Mouse (Mus musculus) B cell, adult 2 months (primary cell): ENCODE data around the gene Ankrd27.
A peak's percentile ranks its signal among the peaks of the same experiment; 100 is the strongest.

ENCODE experiments used
- DNase-seq, 2 experiments: peaks; one replicate each; pipeline ENCODE4 v3.0.0; 2022

Gene Ankrd27

DNA sequence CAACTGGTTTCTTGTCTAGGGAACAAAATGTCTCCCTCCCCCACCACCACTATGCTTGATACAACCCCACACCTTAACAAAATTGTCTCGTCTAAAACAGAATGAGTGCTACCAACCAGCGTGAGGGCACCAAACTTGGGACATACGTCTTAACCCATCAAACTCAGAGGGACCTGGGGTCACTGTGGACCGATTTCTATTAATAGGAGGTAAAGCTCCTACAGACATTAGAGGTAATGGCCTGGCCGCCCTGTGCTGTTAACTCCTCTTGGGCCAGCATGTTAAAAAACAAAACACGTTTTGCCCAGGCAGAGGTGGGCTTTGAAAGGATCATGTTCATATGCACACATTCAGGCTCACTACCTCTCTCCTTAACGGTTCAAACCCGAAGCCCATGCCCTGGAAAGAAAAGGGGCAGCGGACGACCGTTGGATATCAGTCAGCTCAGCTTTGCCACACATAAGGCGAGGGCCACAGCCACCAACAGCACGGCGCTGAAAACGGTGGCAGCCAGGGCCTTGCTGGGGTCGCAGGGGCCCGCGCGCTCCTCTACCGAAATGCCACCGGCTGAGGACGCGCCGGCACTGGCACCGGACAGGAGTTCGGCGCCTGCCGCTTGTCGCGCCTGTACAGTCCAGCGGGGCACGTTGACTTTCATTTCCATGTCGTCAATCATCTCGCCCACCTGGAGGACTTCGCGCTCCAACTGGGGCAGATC is 1.8 kb upstream of the Ankrd27 start:
- peak; percentile 6 to 40 for DNase-seq

DNA sequence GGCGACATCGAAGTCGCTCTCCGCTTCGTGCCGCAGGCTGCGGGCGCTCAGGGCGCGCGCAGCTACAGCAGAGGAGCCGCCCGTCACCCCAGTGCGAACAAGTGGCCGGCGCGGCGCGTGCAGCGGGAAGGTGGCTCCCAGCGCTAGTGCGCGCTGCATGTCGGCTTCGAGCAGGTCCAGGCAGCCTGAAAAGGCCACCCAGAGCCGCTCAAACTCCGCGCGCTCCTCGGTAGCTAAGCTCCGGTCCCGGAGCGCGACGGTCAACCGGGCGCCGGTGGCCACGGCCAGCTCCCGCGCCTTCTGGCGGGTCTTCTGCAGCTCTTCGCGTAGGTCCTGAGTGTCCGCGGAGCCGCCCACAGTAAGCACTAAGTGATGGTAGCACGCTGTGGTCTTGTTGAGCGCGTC is 1.3 kb upstream of the Ankrd27 start:
- peak in 1 of 2 experiments; percentile 54 for DNase-seq

DNA sequence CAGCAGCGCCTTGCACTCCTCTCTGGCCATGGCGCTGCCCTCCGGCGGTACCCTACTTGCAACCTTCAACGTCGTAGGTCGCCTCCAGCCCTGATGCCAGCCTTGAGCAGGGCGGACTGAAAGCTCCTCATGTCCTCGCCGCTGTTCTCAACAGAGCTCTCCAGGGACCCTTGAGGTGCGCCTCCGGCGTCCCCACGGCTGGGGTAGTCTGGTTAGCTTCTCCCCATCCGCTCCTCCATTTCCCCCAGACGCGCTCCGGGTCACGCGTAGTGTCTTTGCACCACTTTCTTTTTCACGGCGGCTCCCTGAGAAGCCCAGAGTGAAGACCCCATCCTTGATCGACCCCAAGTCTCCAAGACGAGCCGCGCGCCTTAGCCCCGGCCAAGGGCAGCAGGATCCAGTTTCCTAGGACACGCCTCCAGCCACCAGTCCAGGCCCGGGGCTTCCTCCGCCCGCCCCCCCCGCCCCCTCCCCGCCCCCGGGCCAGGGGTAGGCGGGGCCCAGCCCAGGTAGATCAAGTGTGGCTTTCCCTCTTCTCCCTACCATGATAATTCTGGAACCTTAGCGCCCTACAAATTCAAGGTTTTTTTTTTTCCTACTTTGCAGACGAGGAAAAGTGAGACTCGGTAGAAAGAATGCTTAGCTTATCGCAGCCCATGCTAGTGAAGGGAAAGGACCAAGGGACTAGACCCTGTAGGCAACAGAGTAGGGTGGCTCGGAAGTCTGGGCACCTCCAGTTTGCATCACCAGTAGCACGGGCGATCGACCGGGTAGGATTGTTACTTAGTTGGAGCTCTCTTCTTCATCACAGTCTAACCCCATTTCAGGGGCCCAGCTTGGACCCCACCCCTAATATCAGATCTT is 621 bp upstream of the Ankrd27 start, which contains the start of gene Rgs9bp:
Gene Rgs9bp, minus strand, starts transcription at position 392 of the 864 bp plus-strand sequence.
- peak; percentile 46 to 55 for DNase-seq

DNA sequence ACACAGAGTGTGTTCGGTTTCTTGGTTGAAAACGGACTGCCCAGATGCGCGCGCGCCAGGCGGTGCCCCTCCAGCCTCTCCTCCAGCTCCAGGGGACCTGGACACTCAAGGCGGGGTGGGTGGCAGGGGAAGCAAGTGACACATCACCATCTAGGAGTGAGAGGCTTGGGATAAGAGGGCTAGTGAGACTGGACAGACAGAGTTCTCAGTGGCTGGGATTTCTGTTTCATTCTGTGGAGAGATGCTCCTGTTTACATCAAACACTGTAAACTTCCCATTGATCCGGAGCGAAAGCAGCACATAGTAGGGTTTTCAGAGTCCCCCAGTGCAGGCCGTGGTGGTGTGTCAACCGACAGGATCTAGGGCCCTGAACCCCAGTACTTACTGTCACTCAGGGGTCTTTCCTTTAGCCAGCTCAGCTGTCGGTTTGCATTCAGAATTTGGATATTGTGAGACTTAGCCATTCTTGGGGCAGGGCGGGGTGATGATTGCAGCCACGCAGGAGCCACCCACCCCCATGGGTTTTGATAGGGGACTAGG is 932 bp downstream of the Ankrd27 start:
- no peak for DNase-seq

DNA sequence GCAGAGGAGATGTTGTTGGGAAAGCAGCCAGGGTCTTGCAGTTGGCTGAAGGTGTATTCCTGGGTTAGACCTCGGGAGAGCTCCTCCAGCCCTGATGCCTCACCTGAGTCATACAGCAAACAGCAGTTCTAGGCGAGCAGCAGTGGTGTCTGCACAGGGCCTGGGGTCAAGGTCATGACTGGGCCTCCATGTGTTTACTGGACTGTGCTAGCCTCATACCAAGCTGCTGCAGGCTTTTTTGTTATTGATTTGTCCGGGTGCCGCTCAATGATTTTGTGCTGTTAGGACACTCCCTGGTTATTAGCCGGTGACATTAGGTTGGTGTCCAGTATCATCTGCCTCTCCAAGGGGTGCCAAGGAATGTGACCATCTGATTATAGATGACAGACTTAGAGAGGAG is 1.7 kb downstream of the Ankrd27 start:
- no peak for DNase-seq

DNA sequence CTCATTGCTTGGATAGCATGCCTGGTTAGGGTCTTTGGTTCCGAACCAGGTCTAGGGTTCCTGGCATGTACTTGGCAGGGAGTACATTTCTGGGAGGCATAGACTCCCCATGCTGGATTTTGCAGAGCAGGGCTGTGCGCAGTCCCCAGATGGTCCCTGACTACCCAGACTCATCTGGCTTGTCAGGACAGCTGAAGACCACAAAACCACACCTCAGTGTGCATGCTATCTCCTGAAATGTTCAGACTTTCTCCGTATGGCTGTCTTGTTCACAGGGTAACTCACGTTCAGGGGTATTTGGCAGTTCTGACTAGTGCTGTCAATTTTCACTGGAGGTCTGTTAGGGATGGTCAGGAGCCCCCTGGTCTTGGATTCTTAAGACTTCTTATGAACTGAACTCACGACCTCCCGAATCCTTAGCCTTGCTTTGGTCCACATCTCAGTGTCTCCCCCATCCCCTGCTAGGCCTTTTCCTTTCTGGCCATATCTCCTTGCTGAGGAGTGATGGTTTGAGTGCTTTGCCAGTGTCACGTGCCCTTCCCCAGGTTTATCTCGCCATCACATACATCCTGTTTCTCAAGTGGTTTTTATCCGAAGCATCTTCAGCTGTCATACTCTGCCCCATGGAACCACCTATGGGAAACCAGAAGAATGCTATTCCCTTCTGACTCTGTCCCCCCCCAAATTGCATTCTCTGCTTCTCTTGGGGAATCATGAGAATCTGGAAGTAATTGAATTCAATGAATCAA is 2.8 kb downstream of the Ankrd27 start:
- DNase-seq = no peak

DNA sequence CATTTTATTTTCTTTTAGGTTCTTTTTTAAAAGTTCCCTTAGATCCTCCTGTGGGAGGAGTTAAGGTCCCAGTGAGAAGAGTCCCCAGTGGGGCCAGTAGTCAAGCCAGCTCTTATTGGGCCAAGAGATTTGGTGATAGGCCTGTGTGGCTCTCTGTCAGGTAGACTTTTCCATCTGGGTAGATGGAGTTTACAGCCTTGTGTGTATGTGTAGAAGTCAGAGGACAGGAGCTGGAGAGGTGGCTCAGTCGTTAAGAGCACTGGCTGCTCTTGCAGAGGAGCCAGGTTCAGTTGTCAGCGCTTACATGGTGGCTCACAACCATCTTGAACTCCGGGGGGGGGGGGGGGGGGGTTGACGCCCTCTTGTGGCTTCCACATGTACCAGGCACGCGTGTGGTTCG is 3.4 kb downstream of the Ankrd27 start:
- DNase-seq = no peak

DNA sequence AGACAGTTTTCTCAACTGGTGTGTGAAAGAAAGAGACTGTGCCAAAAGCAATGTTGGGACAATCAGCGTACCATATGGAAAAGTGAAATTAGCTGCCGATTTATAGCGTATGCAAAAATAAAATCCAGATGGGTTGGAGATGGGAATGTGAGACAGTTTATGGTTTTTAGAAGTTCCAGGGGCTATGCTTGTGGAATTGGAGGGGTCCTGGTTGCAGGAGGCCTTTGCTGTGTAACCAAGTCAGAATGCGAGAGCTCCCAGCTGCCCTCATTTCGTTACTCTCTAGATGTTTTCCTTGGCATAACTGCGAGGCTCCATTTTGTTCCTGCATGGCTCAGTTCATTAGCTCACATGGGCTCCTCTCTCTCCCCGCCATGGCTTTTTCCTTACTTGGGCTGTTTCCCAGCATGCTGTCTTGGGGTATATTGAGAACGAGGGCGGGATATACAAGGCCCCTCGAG is 4.7 kb downstream of the Ankrd27 start:
- no peak for DNase-seq

DNA sequence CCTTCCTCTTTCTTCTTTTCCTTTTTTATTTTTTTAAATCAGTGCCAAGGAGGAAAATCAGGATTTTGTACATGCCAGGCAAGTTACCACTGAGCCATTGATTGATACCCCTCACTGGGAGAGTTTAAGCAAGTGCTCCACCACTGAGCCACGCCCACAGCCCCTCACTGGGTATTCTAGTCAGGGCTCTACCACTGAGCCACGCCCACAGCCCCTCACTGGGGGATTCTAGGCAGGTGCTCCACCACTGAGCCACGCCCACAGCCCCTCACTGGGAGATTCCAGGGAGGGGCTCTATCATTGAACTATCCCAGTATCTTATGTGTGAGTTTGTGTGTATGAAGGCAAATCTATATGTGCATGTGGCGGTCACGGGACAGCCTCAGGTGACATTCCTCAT is 8.3 kb downstream of the Ankrd27 start:
- DNase-seq = no peak

DNA sequence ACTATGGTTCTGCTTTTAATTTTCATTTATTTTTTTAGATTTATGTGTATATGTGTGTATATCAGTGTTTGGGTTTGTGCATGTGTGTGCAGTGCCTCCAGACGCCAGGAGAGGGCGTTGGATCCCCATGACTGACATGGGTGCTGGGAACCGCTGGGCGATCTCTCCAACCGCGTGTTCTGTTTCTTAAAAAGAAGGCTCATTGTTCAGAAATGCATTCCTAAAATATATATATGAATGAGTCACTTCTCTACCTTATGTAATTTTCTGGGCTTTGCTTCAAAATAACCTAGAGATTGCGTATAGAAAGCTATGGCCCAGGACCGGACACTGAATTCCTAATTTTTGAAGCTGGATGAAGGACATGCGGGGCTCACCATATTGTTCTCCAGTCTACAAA is 13.4 kb downstream of the Ankrd27 start:
- DNase-seq = no peak

DNA sequence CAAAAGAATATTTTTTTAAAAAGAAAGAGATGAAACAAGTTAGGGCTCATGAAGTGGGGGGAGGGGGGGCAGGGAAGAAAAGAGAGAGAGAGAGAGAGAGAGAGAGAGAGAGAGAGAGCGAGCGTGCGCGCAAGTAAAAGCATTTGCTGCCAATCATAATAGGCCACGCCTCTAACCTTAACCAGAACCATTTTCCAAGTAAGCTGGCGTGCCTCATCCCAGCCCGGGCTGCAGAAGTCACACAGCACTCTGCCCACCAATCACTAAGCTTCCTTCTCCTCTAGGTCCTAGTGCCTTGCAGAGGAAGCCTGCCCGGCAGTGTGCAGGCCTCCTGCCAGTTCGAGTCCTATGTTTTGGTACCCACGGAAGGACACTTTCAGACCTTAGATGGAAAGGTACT is 14.0 kb downstream of the Ankrd27 start:
- DNase-seq = no peak

DNA sequence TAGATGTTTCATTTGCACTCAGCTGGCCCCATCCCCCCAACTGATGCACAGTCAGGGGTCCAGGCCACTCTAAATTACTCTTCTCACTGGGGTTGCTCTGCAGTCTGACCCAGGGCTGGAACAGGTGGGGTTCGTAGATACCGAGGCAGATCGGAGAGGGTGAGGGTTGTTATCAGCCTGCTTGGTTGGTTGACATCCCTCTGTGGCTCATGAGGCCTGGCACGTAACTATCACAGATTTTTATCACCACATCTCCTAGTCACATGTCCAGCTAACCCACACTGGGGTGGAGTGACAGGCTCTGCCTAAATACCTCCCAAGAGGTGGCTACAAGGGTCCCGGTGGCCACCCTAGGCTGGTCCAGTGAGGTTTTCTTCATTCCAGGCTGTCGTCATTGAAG is 15.1 kb downstream of the Ankrd27 start:
- DNase-seq = no peak

DNA sequence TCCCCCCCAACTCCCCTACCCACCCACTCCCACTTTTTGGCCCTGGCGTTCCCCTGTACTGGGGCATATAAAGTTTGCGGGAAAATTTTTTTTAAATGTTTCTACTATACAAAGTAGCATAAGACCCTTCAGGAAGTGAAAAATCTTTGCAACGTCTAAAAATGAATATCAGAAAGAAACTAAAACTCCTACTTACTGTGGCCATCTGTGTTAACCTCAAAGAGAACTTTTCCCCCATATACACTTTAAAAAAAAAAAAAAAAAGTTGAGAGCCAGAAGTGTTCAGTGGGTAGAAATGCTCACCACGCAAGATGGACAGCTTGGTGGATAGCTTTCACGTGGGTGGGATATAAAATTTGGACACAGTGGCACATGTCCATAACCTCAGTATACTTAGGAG is 16.7 kb downstream of the Ankrd27 start:
- no peak for DNase-seq

DNA sequence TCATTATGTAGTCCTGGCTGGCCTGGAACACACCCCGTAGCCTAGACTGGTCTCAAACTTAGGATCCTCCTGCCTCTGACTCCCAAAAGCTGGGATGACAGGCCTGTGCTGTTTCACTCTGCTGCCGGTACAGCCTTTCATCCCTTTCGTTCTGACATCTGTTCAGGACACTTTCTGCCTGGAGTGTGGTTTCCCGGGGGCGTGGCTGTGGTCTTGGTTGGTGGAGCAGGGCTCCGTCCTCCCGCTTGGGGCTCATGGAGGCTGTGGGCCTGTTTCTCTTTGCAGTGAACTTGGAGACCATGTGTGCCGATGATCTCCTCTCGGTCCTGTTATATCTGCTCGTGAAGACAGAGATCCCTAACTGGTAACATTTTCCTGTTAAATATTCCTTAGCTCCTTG is 20.8 kb downstream of the Ankrd27 start:
- no peak for DNase-seq

DNA sequence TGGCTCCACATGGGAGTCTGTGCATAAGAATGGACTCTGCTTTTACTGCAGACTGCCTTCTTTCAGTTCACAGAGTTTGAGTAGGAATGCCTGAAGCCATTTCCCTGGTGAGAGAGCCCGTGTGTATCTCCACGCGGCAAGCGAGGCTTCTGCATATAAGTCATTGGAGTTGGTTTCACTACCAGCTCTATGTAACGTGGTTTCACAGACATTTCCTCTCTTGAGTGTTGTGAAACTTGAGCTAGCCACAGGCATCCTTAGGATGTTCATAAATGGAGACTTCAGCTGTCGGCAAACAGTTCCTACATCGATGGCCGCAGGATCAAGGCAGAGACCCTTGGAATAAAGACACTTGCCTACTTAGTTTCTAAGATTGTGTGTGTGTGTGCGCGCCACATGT is 23.2 kb downstream of the Ankrd27 start:
- DNase-seq = no peak

DNA sequence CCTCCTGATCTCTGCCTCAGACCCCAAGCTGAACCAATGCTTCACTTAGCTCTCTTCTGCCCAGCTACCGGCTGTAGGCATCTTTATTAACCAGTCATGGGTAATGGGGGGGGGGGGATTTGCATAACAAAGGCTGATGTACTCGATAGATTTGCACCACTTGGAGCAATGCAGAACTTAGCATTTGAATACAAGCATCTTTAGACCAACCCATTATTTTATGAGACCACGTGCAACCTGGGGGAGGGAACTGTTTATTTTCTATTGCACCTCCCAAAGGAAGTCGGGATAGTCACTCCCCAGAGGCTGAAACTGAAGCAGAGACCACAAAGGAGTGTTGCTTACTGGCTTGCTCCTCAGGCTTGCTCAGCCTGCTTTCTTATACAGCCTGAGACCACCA is 31.5 kb downstream of the Ankrd27 start:
- DNase-seq = no peak

DNA sequence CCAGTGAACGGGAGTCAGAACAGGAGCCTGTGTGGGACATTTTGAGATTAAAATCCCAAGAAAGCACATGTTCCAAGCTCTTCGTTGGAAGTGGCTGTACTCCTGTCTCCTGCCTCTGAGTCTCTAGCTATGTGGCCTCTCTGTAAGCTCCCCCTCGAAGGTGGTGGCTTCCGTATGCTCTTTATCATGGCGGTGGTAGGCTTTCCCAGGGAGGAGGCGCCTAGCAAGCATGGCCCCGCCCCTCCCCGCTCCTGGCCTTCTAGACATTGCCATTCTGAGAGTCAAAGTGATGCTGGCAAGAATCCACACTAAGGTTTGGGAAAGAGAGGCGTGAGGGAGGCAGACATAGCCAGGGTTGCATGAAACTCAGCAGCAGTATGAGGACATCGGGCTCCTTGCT is 36.6 kb downstream of the Ankrd27 start:
- no peak for DNase-seq

DNA sequence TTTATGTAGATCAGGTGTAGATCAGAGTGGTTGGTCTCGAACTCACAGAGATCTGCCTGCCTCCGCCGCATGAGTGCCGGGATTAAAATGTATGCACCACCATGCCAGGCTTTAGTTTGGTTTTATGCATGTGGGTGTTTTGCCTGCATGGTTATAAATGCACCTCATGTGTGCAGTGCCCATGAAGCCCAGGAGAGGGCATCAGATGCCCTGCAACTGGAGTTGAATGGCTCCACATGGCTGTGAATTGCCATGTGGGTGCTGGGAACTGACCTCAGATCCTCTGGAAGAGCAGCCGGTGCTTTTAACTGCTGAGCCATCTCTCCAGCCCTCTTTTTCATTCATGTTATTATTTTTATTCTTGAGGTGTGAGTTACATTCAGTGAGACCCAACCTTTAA is 40.0 kb downstream of the Ankrd27 start:
- DNase-seq = no peak

DNA sequence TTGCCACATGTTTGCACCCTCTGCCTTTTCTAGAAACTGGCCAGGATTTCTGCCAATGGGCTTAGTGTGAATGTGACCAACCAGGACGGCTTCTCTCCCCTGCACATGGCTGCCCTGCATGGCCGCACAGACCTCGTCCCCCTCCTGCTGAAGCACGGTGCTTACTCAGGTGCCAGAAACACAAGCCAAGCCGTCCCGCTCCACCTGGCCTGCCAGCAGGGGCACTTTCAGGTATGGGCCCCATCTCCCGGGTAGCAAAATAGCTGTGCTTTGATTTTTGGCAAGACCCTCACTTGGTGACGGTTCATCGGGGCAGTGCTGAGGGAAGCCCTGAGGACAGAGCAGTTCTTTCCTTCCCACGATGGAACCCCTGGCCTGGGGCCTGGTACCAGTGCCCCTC is 41.3 kb downstream of the Ankrd27 start:
- no peak for DNase-seq

DNA sequence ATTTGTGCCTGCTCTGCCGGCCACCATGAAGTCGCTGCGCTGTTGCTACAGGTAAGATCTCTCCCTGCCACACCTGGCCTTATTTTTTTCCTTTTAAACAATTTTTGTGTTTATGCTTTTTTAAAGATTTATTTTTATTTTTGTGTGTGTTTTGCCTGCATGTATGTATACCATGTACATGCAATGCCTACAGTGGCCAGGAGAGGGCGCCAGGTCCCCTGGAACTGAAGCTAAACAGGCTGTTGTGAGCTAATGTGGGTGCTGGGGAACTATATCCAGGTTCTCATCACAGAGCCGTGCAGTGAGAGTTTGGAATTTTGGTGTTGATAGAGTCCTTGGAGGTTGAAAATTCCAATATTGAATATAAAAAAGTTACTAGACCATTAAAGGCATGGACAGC is 42.5 kb downstream of the Ankrd27 start:
- peak; percentile 68 to 73 for DNase-seq

DNA sequence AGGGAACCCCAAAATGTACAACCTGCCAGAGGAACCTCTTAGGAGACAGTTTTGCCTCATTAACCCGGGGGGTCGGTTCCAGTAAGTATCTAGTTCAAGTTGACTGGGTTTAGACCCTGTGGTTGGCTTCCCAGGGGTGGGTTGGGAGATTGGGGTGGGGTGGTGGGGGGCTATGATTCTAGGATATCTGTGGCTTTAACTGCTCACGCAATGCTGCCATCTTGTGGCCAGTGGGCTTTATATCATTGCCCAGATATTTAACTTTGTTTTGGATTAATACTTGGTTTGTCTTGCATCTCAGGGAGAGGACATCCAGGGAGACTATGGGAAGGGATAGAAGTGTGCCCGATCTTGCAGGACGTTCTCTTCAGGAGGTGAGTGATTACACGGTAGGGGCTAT is 50.2 kb downstream of the Ankrd27 start:
- DNase-seq = peak; percentile 42 to 47

DNA sequence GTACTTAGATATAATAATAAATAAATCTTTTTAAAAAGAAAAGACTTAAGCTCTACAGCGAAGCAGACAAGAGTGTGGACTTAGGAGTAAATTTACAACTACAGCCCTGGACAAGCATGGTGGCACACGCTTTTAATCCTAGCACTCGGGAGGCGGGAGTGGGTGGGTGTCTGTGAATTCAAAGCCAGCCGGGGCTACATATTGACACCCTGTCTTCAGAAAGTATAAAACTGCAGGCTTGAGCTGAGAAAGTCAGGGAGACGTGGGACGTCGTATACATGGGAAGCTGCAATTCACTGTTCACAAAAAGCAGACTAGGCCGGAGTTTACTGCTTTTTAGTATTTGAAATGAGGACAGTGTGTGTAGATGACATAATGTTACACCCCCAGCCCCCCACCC is 50.8 kb downstream of the Ankrd27 start:
- DNase-seq = no peak

DNA sequence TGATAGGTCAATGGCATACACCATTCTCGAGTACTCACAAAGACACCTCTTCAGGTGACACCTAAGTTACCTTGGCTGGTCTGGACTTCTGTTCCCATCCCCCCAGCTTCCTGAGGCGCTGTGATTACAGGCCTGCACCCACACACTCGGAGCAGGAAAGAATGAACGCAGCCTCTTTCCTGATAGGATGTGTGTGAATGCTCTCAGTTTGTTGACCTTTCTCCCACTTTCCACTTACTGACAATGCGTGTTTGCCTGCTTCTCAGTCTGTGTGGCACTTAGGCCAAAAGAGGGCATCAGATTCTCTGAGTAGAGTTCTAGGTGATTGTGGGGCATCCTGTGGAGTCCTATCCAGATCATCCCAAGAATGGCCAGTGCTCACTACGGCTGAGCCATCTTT is 54.0 kb downstream of the Ankrd27 start:
- no peak for DNase-seq
